Mouse (Mus musculus) hindbrain, postnatal 0 days (tissue): ENCODE measurements around the gene F3. TPM values are rescaled to one million over a fixed set of nuclear protein-coding genes. Genes with fewer than 3 reads are reported as not detected.

ENCODE experiments used
- ATAC-seq: fragments of 200-750 bp; cut with Nextera tagmentation; 2 replicates; pipeline ENCODE4 v1.8.0; 2017; ENCODE audit warnings: mild to moderate bottlenecking, moderate TSS enrichment, moderate library complexity
- DNase-seq: peaks from one replicate; pipeline ENCODE4 v3.0.0-alpha.2; 2015; ENCODE audit warnings: low spot score
- H3K27ac ChIP-seq: fragments of 300-500 bp; sonication (generic); 2 replicates; pipeline ENCODE4 v1.5.1; 2014; ENCODE audit warnings: mild to moderate bottlenecking
- H3K27me3 ChIP-seq: fragments of 300-500 bp; sonication (generic); 2 replicates; pipeline ENCODE4 v1.6.1; 2014; ENCODE audit warnings: low read length, mixed read lengths; ENCODE audit not compliant: insufficient read depth
- H3K36me3 ChIP-seq: fragments of 300-500 bp; sonication (generic); 2 replicates; pipeline ENCODE4 v1.6.1; 2014; ENCODE audit warnings: low read length, mixed read lengths; ENCODE audit not compliant: insufficient read depth
- H3K4me1 ChIP-seq: fragments of 300-500 bp; sonication (generic); 2 replicates; pipeline ENCODE4 v1.6.1; 2014; ENCODE audit warnings: antibody characterized with exemption, low read length, mixed read lengths; ENCODE audit not compliant: insufficient read depth
- H3K4me2 ChIP-seq: fragments of 300-500 bp; sonication (generic); 2 replicates; pipeline ENCODE4 v1.6.1; 2014; ENCODE audit warnings: low read depth, mild to moderate bottlenecking, low read length, moderate library complexity, mixed read lengths
- H3K4me3 ChIP-seq: fragments of 300-500 bp; sonication (generic); 2 replicates; pipeline ENCODE4 v1.5.1; 2014; ENCODE audit warnings: low read length
- H3K9ac ChIP-seq: fragments of 300-500 bp; sonication (generic); replicated peaks from 2 replicates; pipeline ENCODE4 v1.6.1; 2014; ENCODE audit warnings: mild to moderate bottlenecking, low read length, moderate library complexity, mixed read lengths
- H3K9me3 ChIP-seq: fragments of 300-500 bp; sonication (generic); 2 replicates; pipeline ENCODE4 v1.6.1; 2016; ENCODE audit warnings: low read length, mixed read lengths
- CTCF ChIP-seq: IDR thresholded peaks from 2 replicates; pipeline ENCODE4 v1.5.1; 2016; ENCODE audit warnings: antibody characterized with exemption, control low read depth, low read depth
- WGBS: fragments of 180-500 bp; shearing (Covaris S2); extraction: QIAGEN DNeasy Blood & Tissue Kit; methylation state at CpG from one replicate; pipeline ENCODE4 v1.1.7; 2014; 5-methylcytosine and 5-hydroxymethylcytosine counted together
- polyA plus RNA-seq: library from polyadenylated mRNA; unstranded; fragments of >200 nt; fragmentation: Nextera tagmentation; extraction: Ambion mirVana; gene quantifications from 2 replicates; pipeline ENCODE4 v1.2.1, GENCODE M21; 2015
- total RNA-seq: library from RNA; depleted of rRNA; stranded (reverse); fragments of >200 nt; gene quantifications from 2 replicates; pipeline ENCODE4 v1.2.3, GENCODE M21; 2014

The F3 gene
- total and polyA plus RNA-seq, 2 experiments from 2014 or later = 12.0 to 15.2 TPM

DNA sequence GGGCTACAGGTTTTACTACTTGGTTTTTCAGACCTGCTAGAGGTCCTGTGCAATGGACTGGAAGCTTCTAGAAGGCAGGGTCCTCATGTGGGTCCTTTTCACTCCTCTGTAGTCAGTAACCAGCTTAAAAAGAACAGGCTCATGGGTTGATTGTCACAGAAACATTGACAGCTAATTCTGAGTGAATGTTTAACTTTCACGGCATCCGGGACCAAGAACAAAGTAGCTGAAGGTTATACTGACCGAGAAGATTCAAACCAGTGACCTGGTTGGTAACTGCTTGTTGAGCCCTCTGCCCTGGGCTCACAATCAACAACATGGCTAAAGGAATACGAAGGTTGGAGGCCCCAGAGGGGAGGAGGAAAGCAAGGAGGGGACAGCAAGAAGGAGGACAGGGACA is 38.4 kb upstream of the F3 start:
- Histone ChIP-seq H3K4me1 (no peaks in the 10 kb centered on the region), H3K36me3 (no peaks in the 10 kb centered on the region), H3K27me3 (no peaks in the 10 kb centered on the region), H3K27ac (no peak overlapping the region), H3K9ac (no peak overlapping the region), H3K9me3 (no peaks in the 10 kb centered on the region), H3K4me2 (no peak overlapping the region), H3K4me3 (no peak overlapping the region)
- no peak for ATAC-seq
- DNase-seq = no peak
- no peak for TF ChIP-seq CTCF
- 84% methylated on average over 4 of the region's 4 CpGs for WGBS

DNA sequence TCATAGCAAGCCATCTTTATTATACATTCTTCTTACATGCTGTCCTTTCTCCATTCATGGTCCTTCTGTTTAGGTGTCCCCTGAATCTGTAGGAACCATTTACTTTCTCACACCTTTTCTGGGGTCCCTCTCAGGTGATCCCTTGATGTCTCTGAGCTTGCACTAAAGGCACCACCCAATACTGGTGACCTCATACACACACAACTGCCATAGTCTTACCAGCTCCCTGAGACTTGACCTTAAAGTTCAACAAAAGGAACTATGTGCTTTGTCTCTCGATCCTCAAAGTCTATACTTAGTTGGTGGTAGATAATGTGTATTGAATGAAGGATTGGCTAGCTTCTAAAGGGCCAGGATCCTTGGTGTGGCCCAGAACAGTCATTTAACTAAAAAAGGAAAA is 37.4 kb upstream of the F3 start:
- WGBS = 69% methylated on average over 1 of the region's 1 CpGs
- Histone ChIP-seq H3K27ac (no peak overlapping the region), H3K4me1 (no peaks in the 10 kb centered on the region), H3K4me2 (no peak overlapping the region), H3K36me3 (no peaks in the 10 kb centered on the region), H3K4me3 (no peak overlapping the region), H3K27me3 (no peaks in the 10 kb centered on the region), H3K9me3 (no peaks in the 10 kb centered on the region), H3K9ac (no peak overlapping the region)
- no peak for DNase-seq
- ATAC-seq = no peak
- TF ChIP-seq CTCF = no peak

DNA sequence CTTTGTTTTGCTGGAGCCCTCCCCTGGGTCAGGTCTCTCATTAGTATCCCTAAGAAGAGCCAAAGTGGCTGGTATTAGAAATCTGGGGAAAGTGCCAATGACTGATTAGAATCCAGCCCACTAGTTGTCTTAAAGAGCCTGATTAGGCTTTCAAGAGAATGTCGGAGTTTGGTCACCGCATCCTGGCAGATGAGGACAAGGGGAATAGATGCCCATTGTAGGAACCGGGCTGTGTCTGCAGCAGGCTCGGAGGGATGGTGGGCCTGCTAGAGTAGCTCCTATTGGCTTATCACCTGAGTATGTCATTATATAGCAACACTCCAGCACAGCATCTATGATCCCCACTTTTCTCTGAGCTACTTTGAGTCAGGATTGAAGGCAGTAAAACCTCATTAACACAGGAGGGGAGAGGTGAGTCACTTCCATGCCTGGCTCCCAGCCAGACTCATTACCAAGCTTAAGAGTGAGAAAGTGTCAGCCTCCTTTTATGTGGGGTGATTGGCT is 36.9 kb upstream of the F3 start:
- no peak for TF ChIP-seq CTCF

DNA sequence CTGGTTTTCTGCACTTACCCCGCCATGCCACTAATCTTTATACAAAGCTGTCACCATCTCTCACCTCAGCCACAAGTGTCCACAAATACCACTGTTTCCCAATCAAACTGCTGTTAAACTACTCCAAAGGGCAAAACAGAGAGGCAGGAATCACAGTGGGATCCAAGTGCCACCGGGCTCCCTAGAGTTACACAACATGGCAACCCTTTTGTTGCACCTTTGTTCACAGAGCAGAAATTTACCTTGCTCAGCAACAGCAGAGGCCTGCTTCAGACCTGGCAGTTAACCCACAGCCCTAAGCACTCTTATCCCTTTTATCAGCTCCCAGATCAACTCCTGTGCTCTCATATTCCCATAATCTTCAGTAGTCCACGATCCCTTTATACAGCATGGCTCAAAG is 35.6 kb upstream of the F3 start:
- Histone ChIP-seq H3K4me2 (no peak overlapping the region), H3K9ac (no peak overlapping the region), H3K4me1 (no peaks in the 10 kb centered on the region), H3K27me3 (no peaks in the 10 kb centered on the region), H3K4me3 (no peak overlapping the region), H3K27ac (no peak overlapping the region), H3K9me3 (no peaks in the 10 kb centered on the region), H3K36me3 (no peaks in the 10 kb centered on the region)
- no peak for TF ChIP-seq CTCF
- no peak for ATAC-seq
- DNase-seq = no peak
- WGBS = 80% methylated on average over 3 of the region's 3 CpGs

More for the DNA sequence above, 36.9 kb upstream of the F3 start:
- Histone ChIP-seq H3K27me3 (no peaks in the 10 kb centered on the region), H3K9ac (no peak overlapping the region), H3K4me3 (no peak overlapping the region), H3K27ac (no peak overlapping the region), H3K36me3 (no peaks in the 10 kb centered on the region), H3K4me1 (no peaks in the 10 kb centered on the region), H3K9me3 (no peaks in the 10 kb centered on the region), H3K4me2 (no peak overlapping the region)
- DNase-seq = peak; percentile 50
- WGBS = 50% methylated on average over 4 of the region's 4 CpGs
- ATAC-seq = peak; percentile 32; the same call in 1 of the 2 replicates

DNA sequence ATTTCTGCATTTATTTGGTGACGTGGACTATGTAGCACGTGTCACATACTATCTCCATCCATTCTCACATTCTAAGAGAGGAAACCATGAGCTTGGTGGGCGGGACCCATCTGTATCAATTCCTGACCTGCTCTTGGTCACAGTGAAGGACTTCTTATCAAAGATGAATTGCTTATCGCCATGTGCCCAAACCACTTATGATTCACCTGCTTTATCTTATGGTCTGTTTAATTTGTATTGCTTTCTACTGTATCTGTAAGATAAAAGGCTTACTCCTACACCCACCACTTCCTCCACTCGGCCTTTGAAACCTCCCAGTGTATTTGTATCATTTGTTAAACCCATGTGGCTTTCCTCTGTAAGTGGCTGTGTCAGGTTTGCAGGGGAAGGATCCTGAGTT is 34.3 kb upstream of the F3 start:
- no peaks in the 10 kb centered on the region for H3K9me3 ChIP-seq
- no peak overlapping the region for H3K27ac ChIP-seq
- H3K4me1 ChIP-seq = no peaks in the 10 kb centered on the region
- no peak for TF ChIP-seq CTCF
- no peak overlapping the region for H3K4me2 ChIP-seq
- 86% methylated on average over 5 of the region's 5 CpGs for WGBS
- no peaks in the 10 kb centered on the region for H3K27me3 ChIP-seq
- ATAC-seq (no peak), DNase-seq (no peak)
- no peaks in the 10 kb centered on the region for H3K36me3 ChIP-seq
- H3K4me3 ChIP-seq = no peak overlapping the region
- H3K9ac ChIP-seq = no peak overlapping the region

DNA sequence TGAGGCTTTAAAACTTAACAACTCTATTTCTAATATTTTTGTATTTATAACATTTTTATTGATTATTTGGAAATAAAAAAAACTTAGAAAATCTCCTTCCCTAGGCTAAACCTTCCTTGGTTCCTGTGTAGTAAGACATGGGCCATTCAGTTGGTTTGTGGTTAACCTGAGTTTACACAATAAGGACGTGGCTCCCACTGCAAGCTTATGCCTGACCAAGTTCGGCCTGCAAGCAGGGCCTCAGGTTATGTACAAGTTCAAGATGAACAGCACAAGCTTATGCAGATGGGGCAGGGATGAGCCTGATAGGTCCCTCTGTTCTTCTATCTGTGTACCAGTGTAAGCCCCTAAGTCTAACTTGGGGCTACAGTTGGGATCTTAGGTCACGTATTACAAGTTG is 33.6 kb upstream of the F3 start:
- Histone ChIP-seq H3K27ac (no peak overlapping the region), H3K4me2 (no peak overlapping the region), H3K36me3 (no peaks in the 10 kb centered on the region), H3K9ac (no peak overlapping the region), H3K9me3 (no peaks in the 10 kb centered on the region), H3K4me1 (no peaks in the 10 kb centered on the region), H3K4me3 (no peak overlapping the region), H3K27me3 (no peaks in the 10 kb centered on the region)
- no peak for DNase-seq
- no peak for TF ChIP-seq CTCF
- no peak for ATAC-seq
- WGBS = 90% methylated on average over 3 of the region's 3 CpGs

DNA sequence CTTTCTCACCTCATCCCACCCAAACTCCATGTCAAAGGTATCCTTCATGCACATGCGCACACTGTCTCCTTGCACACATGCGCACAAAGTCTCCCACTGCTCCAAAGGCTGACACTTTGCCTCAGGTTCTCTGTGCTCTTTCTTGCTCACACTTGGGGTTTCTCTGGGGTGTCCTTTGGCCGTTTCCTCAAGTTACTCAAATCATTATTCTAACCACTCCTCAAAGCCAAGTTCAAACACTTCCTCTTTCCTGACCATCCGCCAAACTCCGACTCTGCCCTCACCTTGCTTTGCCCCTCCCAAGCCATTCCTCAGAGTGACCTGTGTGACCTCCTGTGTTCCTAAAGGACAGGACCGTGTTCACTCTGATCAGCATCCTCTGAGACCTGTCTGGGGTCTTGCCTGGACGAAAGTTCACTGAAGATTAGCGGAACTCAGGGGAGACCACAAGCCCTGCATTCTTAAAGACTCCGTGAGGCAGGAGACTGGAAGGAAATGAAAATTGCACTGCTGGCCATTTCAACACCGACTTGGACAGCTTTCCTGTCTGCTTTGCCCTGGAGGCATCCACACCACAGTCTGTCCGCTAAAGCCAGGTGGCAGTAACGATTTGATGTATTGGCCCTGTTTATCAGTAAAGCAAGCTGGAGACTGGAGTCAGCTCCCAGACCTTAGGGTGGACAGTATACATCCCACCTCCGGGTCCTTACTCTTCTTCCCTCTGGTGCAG is 30.2 kb upstream of the F3 start:
- Histone ChIP-seq H3K27ac (no peak overlapping the region), H3K4me1 (no peaks in the 10 kb centered on the region), H3K4me2 (no peak overlapping the region), H3K4me3 (no peak overlapping the region), H3K27me3 (no peaks in the 10 kb centered on the region), H3K9ac (no peak overlapping the region), H3K36me3 (no peaks in the 10 kb centered on the region), H3K9me3 (no peaks in the 10 kb centered on the region)
- no peak for DNase-seq
- WGBS = 80% methylated on average over 13 of the region's 13 CpGs
- ATAC-seq = no peak
- TF ChIP-seq CTCF = no peak
